Mouse (Mus musculus) Muller cell, postnatal 12 days (primary cell): ENCODE measurements around the gene Rfxank.

Source experiments
- DNase-seq: peaks from one replicate; pipeline ENCODE4 v3.0.0-alpha.2; 2015; ENCODE audit errors: inconsistent ontology term

Rfxank gene

GRCm38 (mm10) chr8:70110451-70110850, 28.5 kb downstream of the Rfxank start:
- no peak for DNase-seq

- DNase-seq = no peak
These were observed 34.0 kb downstream of the Rfxank start for GRCm38 (mm10) chr8:70104922-70105321.

- peak; percentile 63 for DNase-seq
These were observed 34.4 kb downstream of the Rfxank start for GRCm38 (mm10) chr8:70104506-70104905.

GRCm38 (mm10) chr8:70100241-70100640, 38.7 kb downstream of the Rfxank start:
- no peak for DNase-seq

GRCm38 (mm10) chr8:70099276-70099675, 39.7 kb downstream of the Rfxank start:
- no peak for DNase-seq

GRCm38 (mm10) chr8:70092786-70093185, 46.2 kb downstream of the Rfxank start:
- no peak for DNase-seq

- DNase-seq = no peak
These were observed 49.5 kb downstream of the Rfxank start for GRCm38 (mm10) chr8:70089296-70089960.

- peak; percentile 58 for DNase-seq
These were observed 50.9 kb downstream of the Rfxank start for GRCm38 (mm10) chr8:70087836-70088650.

- DNase-seq = no peak
These were observed 51.7 kb downstream of the Rfxank start for GRCm38 (mm10) chr8:70087237-70087636.

- DNase-seq = no peak
These were observed 52.8 kb downstream of the Rfxank start for GRCm38 (mm10) chr8:70086151-70086550.

GRCm38 (mm10) chr8:70084191-70085065, 54.5 kb downstream of the Rfxank start:
- DNase-seq = peak; percentile 44

GRCm38 (mm10) chr8:70083285-70083684, 55.7 kb downstream of the Rfxank start, which contains the start of gene Hapln4:
Gene Hapln4, plus strand, starts transcription at chr8:70083457.
- DNase-seq = peak; percentile 63

GRCm38 (mm10) chr8:70081976-70082375, 57.0 kb downstream of the Rfxank start:
- no peak for DNase-seq
